Mouse (Mus musculus): ENCODE results near the gene Slc16a3.

Gene Slc16a3

GRCm38 (mm10) chr11:120948328-120948727 lies at the start of gene Slc16a3:
Gene Slc16a3, plus strand, starts transcription at chr11:120948480.
- DNase-seq, result no peak

- no peak for DNase-seq
Observed at GRCm38 (mm10) chr11:120900276-120901244, 47.7 kb upstream of the Slc16a3 start.

GRCm38 (mm10) chr11:120901729-120902486 lies 46.4 kb upstream of the Slc16a3 start:
- DNase-seq, result no peak

- no peak for DNase-seq
Observed at GRCm38 (mm10) chr11:120902487-120903142, 45.7 kb upstream of the Slc16a3 start.

DNA sequence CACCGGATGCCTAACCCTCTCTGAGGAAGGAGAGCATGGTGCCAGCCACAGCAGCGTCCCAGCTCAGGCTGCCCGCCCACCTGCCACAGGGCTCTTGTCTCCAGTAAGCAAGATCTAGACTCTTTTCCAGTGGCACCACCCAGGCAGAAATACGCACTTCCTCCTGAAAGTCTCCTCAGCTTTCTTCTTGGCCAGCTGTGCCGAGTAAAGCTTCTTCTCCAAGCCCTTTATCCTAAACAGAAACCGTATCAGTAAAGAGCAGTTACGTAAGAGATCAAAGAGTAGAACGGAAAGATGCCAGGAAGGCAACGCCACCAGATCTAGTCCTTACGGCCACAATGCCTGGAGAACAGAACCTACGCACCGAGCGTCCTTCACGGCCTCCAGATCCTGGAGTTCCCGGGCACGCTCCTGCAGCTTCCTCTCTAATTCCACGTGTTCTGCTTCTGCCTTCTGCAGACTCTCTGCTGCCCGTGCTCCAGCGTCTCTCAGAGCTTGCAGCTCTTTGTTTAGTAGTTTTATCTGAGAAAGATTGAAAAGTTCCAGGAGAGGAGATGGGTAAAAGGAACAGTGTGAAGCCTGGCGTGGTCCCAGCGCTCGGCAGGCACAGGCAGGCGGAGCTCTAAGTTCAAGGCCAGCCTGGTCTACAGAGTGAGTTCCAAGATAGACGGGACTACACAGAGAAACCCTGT lies 45.0 kb upstream of the Slc16a3 start:
- DNase-seq, result peak; percentile 42

- DNase-seq, result no peak
Observed at GRCm38 (mm10) chr11:120904561-120904960, 43.7 kb upstream of the Slc16a3 start.

DNA sequence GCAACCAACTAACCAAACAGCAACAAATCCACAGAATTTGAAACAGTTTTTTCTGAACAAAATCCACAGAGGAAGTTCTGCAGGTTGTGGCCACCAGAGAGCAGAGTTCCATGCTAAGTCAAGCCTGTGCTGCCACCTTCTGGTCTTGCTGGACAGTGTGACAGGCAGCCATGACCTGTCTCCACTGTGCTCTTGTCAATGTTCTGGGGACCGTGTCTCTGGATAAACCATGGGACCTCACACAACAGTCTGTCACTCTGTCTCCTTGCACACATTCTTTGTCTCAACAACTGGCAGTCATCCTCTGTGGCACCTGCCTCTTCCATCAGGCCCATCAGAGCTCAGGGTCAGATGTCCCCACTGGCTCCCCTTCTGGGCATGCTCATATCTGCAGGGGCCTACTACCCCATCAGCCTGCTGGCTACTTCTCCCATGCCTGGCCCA lies 42.8 kb upstream of the Slc16a3 start:
- DNase-seq, result peak; percentile 66

GRCm38 (mm10) chr11:120913796-120914195 lies 34.5 kb upstream of the Slc16a3 start:
- no peak for DNase-seq

- DNase-seq, result no peak
Observed at GRCm38 (mm10) chr11:120916477-120916876, 31.8 kb upstream of the Slc16a3 start.

DNA sequence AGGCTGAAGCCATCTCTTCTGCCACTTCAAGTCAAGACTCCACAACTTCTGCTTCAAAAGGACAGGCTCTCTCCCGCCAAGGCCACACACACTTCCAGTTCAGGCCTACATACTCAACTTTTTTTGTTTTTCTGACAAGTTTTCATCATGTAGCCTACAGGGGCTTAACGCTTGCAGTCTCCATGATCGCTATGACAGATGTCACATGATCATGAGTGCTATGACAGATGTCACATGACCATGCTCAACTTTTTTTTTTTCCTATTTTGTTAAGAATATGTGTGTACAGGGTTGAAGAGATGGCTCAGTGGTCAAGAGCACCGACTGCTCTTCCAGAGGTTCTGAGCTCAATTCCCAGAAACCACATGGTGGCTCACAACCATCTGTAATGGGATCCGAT lies 30.5 kb upstream of the Slc16a3 start:
- no peak for DNase-seq

GRCm38 (mm10) chr11:120922528-120922927 lies 25.8 kb upstream of the Slc16a3 start:
- no peak for DNase-seq

- DNase-seq, result no peak
Observed at GRCm38 (mm10) chr11:120928468-120928867, 19.8 kb upstream of the Slc16a3 start.

DNA sequence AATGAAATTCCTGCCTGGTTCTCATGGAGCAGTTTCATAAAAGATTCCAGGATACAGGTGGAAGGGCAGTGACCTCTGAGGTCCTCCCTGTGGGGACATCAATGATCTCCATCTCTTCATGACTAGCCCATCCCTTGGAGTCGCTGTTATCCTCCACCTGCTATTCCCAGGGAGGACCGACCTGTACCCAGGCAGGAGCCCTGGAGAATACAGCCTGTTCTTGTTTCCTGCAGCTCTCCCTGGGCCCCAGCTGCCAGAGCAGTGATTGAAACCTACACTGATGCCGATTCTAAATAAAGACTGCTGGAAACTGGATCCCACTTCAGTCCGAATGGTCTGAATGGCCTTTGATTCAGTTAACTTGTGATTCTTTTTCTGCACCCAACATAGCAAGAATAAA lies 16.8 kb upstream of the Slc16a3 start:
- DNase-seq, result no peak

- peak; percentile 92 for DNase-seq
Observed at GRCm38 (mm10) chr11:120932564-120933398, 15.5 kb upstream of the Slc16a3 start, which contains the start of gene Ccdc57. Gene Ccdc57, minus strand, starts transcription at chr11:120932872.

- DNase-seq, result no peak
Observed at GRCm38 (mm10) chr11:120937976-120938375, 10.3 kb upstream of the Slc16a3 start.

DNA sequence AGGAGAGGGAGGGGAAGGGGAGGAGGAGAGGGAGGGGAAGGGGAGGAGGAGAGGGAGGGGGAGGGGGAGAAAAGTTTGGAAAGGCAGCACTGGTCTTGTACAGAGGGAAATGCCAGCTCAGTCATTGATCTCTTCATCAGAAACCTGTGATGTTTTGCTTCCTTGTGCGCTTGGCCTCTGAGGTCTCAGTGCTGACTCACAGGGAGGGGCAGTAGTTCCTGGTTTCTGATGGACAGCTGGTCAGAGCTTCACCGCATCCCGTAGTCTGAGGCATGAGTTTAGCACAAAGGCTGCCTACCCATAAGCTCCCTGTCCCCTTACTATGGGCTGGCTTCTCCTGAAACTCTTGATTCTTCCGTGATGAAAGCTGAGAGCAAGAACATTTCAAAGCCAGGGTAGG lies 9.5 kb upstream of the Slc16a3 start:
- DNase-seq, result no peak

- no peak for DNase-seq
Observed at GRCm38 (mm10) chr11:120939712-120940341, 8.5 kb upstream of the Slc16a3 start.

- DNase-seq, result no peak
Observed at GRCm38 (mm10) chr11:120940959-120941358, 7.3 kb upstream of the Slc16a3 start.

GRCm38 (mm10) chr11:120945266-120945665 lies 3.0 kb upstream of the Slc16a3 start:
- no peak for DNase-seq

DNA sequence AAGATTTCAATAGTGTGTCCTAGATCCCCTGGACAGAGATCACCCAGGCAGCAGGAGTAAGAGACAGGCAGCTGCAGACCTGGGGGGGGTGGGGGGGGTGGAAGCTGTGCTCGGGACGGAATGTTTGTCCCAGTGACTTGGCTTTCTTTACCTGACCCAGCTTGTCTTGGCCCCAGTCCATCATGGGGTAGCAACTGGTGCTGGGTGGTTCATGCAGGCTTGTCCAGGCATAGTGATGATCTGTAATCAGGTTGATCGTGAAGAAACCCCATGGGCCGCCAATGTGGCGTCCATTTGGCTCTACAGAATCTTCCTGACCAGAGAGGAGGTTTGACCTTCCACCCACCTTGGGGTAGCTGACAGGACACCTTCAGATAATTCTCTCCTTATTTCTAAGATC lies 2.4 kb upstream of the Slc16a3 start:
- no peak for DNase-seq

Data from right cerebral cortex, adult 18-20 months (tissue).